Mouse (Mus musculus): ENCODE measurements around the gene Acadvl. TPM values are rescaled to one million over a fixed set of nuclear protein-coding genes. Genes with fewer than 3 reads are reported as not detected.

The Acadvl gene
- polyA plus RNA-seq, 1 experiment from 2014 or later, result 65.9 TPM

GRCm38 (mm10) chr11:70042309-70043085, 27.3 kb upstream of the Acadvl start:
- Histone ChIP-seq H3K36me3 (peaks cover 84% of the 10 kb centered on the region), H3K9me3 (no peaks in the 10 kb centered on the region), H3K27ac (no peak overlapping the region), H3K9ac (replicated peaks) (no peak overlapping the region), H3K4me2 (no peak overlapping the region), H3K4me1 (replicated peaks) (no peaks in the 10 kb centered on the region), H3K27me3 (no peaks in the 10 kb centered on the region), H3K4me3 (replicated peaks) (no peak overlapping the region)
- WGBS, result 86% methylated on average over 23 of the region's 23 CpGs
- no peak for ATAC-seq (ENCODE audit: insufficient number of reproducible peaks, insufficient read depth, low FRiP score, low TSS enrichment, low read depth)

GRCm38 (mm10) chr11:70040184-70040583, 25.0 kb upstream of the Acadvl start:
- Histone ChIP-seq H3K9ac (replicated peaks) (no peak overlapping the region), H3K4me1 (replicated peaks) (no peaks in the 10 kb centered on the region), H3K9me3 (no peaks in the 10 kb centered on the region), H3K27me3 (no peaks in the 10 kb centered on the region), H3K36me3 (peaks cover 92% of the 10 kb centered on the region), H3K27ac (no peak overlapping the region), H3K4me2 (no peak overlapping the region), H3K4me3 (replicated peaks) (no peak overlapping the region)
- ATAC-seq (ENCODE audit: insufficient number of reproducible peaks, insufficient read depth, low FRiP score, low TSS enrichment, low read depth), result no peak
- WGBS, result 94% methylated on average over 7 of the region's 7 CpGs

- Histone ChIP-seq H3K4me2 (no peak overlapping the region), H3K27me3 (no peaks in the 10 kb centered on the region), H3K4me1 (replicated peaks) (no peaks in the 10 kb centered on the region), H3K4me3 (replicated peaks) (no peak overlapping the region), H3K9me3 (no peaks in the 10 kb centered on the region), H3K36me3 (peaks cover 91% of the 10 kb centered on the region), H3K9ac (replicated peaks) (no peak overlapping the region), H3K27ac (no peak overlapping the region)
- no peak for ATAC-seq (ENCODE audit: insufficient number of reproducible peaks, insufficient read depth, low FRiP score, low TSS enrichment, low read depth)
- 94% methylated on average over 10 of the region's 10 CpGs for WGBS
Observed at GRCm38 (mm10) chr11:70039631-70040030, 24.4 kb upstream of the Acadvl start.

GRCm38 (mm10) chr11:70038174-70038573, 23.0 kb upstream of the Acadvl start:
- no peak for ATAC-seq (ENCODE audit: insufficient number of reproducible peaks, insufficient read depth, low FRiP score, low TSS enrichment, low read depth)
- Histone ChIP-seq H3K9me3 (no peaks in the 10 kb centered on the region), H3K4me2 (no peak overlapping the region), H3K4me1 (replicated peaks) (no peaks in the 10 kb centered on the region), H3K4me3 (replicated peaks) (no peak overlapping the region), H3K27ac (no peak overlapping the region), H3K9ac (replicated peaks) (no peak overlapping the region), H3K36me3 (peaks cover 89% of the 10 kb centered on the region), H3K27me3 (no peaks in the 10 kb centered on the region)
- 82% methylated on average over 7 of the region's 7 CpGs for WGBS

DNA sequence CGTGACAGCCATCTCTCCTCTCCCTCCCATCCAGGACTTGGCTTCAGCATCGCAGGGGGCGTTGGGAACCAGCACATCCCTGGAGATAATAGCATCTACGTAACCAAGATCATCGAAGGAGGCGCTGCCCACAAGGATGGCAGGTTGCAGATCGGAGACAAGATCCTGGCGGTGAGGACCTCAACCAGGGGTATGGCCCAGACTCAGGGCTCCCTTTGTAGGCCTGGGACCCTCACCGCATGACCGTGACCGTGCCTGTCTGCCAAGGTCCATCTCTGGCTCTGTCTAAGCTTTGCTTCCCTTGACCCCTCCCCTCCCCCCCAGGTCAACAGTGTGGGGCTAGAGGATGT, 16.1 kb upstream of the Acadvl start:
- Histone ChIP-seq H3K4me2 (no peak overlapping the region), H3K4me1 (replicated peaks) (peaks cover 41% of the 10 kb centered on the region), H3K36me3 (peaks cover 52% of the 10 kb centered on the region), H3K27ac (no peak overlapping the region), H3K4me3 (replicated peaks) (no peak overlapping the region), H3K27me3 (no peaks in the 10 kb centered on the region), H3K9me3 (no peaks in the 10 kb centered on the region), H3K9ac (replicated peaks) (no peak overlapping the region)
- WGBS, result 97% methylated on average over 11 of the region's 11 CpGs
- no peak for ATAC-seq (ENCODE audit: insufficient number of reproducible peaks, insufficient read depth, low FRiP score, low TSS enrichment, low read depth)

DNA sequence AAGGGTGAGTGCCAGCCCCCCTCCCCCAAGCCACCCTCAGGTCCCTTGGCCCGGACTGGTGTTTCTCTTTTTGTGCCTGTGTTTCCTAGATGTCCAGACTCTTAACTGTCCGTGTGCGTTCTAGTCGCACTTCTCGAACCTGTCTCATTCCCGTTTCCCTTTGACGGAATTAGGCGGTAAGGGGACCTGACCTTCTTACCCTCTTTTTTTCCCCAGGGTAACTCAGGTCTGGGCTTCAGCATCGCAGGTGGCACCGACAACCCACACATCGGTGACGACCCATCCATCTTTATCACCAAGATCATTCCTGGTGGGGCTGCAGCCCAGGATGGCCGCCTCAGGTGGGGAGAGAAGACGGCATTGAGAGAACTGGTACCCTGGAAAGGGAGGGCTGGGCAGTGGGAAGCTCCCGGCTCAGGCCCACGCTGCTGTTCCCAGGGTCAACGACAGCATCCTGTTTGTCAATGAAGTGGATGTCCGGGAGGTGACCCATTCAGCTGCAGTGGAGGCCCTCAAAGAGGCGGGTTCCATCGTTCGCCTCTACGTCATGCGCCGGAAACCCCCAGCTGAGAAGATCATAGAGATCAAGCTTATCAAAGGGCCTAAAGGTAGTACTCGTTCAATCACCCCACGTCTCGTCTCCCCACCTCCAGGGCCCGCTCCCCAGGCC, 15.6 kb upstream of the Acadvl start:
- Histone ChIP-seq H3K4me2 (no peak overlapping the region), H3K27me3 (no peaks in the 10 kb centered on the region), H3K4me1 (replicated peaks) (peaks cover 46% of the 10 kb centered on the region), H3K9ac (replicated peaks) (no peak overlapping the region), H3K36me3 (peaks cover 47% of the 10 kb centered on the region), H3K9me3 (no peaks in the 10 kb centered on the region), H3K4me3 (replicated peaks) (no peak overlapping the region), H3K27ac (no peak overlapping the region)
- WGBS, result 94% methylated on average over 28 of the region's 28 CpGs
- no peak for ATAC-seq (ENCODE audit: insufficient number of reproducible peaks, insufficient read depth, low FRiP score, low TSS enrichment, low read depth)

GRCm38 (mm10) chr11:70029829-70030550, 14.8 kb upstream of the Acadvl start:
- peaks cover 50% of the 10 kb centered on the region for H3K4me1 ChIP-seq (replicated peaks)
- H3K27me3 ChIP-seq, result no peaks in the 10 kb centered on the region
- peak overlapping the region; percentile 62 for H3K4me2 ChIP-seq
- no peak overlapping the region for H3K9ac ChIP-seq (replicated peaks)
- 44% methylated on average over 11 of the region's 11 CpGs for WGBS
- peaks cover 42% of the 10 kb centered on the region for H3K36me3 ChIP-seq
- peak overlapping the region; percentile 27 for H3K4me3 ChIP-seq (replicated peaks)
- ATAC-seq (ENCODE audit: insufficient number of reproducible peaks, insufficient read depth, low FRiP score, low TSS enrichment, low read depth), result no peak
- peak overlapping the region; percentile 76 for H3K27ac ChIP-seq
- no peaks in the 10 kb centered on the region for H3K9me3 ChIP-seq

DNA sequence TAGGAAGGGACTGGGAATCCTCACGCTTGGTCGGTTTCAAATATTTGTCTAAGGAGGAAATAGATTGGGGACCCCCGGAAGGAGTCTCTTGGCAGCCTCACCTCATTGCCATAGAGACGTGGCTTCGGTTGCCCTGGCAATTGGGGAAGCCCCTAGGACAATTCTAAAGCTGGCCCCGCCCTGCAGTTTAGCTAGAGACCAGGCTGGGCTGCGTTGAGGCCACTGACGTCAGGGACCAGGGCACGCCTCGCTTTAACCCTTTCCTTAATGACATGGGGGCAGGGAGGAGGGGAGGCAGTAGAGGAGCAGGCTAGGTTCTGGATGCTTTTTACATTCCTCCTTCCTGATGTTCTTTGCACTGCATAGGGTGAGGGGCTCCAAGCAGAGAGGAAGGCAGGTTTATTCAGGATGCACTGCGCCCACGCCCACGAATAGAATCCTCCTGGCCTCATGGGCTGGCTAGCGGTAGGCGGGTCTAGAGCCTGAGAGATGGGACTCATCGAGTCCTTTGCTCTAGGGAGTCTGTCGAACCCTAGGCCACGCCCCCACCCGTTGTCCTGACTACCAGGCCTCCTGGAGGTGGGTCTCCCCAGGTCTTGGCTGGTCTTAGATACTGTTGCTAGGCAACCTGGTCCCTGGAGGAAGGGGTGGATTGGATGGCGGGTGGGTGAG, 14.1 kb upstream of the Acadvl start:
- Histone ChIP-seq H3K27me3 (no peaks in the 10 kb centered on the region), H3K9me3 (no peaks in the 10 kb centered on the region), H3K27ac (peak overlapping the region; percentile 76), H3K9ac (replicated peaks) (no peak overlapping the region), H3K4me2 (peak overlapping the region; percentile 62), H3K4me3 (replicated peaks) (peak overlapping the region; percentile 27), H3K36me3 (peaks cover 37% of the 10 kb centered on the region), H3K4me1 (replicated peaks) (peaks cover 54% of the 10 kb centered on the region)
- under 1% methylated on average over 20 of the region's 20 CpGs for WGBS
- peak; percentile 68 for ATAC-seq (ENCODE audit: insufficient number of reproducible peaks, insufficient read depth, low FRiP score, low TSS enrichment, low read depth)

DNA sequence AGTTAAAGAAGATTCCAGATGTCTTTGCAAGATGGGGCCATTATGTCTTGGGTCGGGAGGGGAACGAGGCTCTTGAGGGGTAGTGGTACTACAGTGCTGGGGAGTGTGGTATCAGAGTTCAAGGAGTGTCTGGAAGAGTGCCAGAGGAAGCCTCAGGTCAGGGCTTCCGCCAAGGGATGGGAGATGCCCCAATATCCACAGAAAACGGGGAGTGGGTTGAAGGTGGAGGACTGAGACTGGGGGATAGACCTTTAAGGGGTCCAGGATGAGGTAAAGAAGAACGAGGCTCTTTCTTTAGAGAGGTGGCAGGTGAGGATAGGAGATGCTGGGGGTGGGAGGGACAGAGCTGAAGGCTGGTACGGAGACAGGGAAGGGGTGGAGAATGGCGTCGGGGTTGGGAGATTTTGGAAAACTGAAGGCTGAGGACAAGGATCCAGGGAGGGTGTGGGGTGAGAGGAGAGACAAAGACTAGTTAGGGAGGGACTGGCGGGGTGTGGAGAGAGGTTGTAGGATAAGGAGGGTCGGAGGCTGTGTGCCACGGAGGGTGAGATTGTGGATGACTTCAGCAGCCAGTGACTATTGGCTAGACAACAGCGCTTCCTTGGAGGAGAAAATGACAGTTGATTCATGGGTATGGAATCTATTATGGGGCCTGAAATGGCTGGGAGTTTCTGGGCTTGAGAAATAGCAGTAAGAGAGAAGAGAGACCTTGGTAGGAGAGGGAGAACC, 13.4 kb upstream of the Acadvl start:
- ATAC-seq (ENCODE audit: insufficient number of reproducible peaks, insufficient read depth, low FRiP score, low TSS enrichment, low read depth), result no peak
- 30% methylated on average over 12 of the region's 12 CpGs for WGBS
- no peak overlapping the region; the same call in 1 of the 2 replicates for H3K9ac ChIP-seq (replicated peaks)

GRCm38 (mm10) chr11:70027397-70027796, 12.2 kb upstream of the Acadvl start:
- Histone ChIP-seq H3K36me3 (peaks cover 23% of the 10 kb centered on the region), H3K4me2 (peak overlapping the region; percentile 52), H3K4me1 (replicated peaks) (peaks cover 65% of the 10 kb centered on the region), H3K27me3 (no peaks in the 10 kb centered on the region), H3K27ac (peak overlapping the region; percentile 64), H3K9ac (replicated peaks) (no peak overlapping the region), H3K4me3 (replicated peaks) (no peak overlapping the region), H3K9me3 (no peaks in the 10 kb centered on the region)
- ATAC-seq (ENCODE audit: insufficient number of reproducible peaks, insufficient read depth, low FRiP score, low TSS enrichment, low read depth), result no peak
- 36% methylated on average over 9 of the region's 9 CpGs for WGBS

More for the DNA sequence above, 13.4 kb upstream of the Acadvl start:
- H3K36me3 ChIP-seq, result peaks cover 32% of the 10 kb centered on the region
- no peaks in the 10 kb centered on the region for H3K9me3 ChIP-seq
- H3K27me3 ChIP-seq, result no peaks in the 10 kb centered on the region
- peaks cover 61% of the 10 kb centered on the region for H3K4me1 ChIP-seq (replicated peaks)
- peak overlapping the region; percentile 76 for H3K27ac ChIP-seq
- H3K4me2 ChIP-seq, result peak overlapping the region; percentile 62
- peak overlapping the region; percentile 27 for H3K4me3 ChIP-seq (replicated peaks)
